Mouse (Mus musculus) right cerebral cortex, postnatal 4 days (tissue): Measurements from ENCODE around the gene Clgn.
A peak's percentile ranks its signal among the peaks of the same experiment; 100 is the strongest.
"Not testable (repeated sequence)": the region's sequence is repeated elsewhere in the genome, so short reads cannot be mapped to it uniquely, and the experiment has no call there.

Experiments used
- DNase-seq: peaks from one replicate; pipeline ENCODE4 v3.0.0-alpha.2; 2022

Clgn gene

DNA sequence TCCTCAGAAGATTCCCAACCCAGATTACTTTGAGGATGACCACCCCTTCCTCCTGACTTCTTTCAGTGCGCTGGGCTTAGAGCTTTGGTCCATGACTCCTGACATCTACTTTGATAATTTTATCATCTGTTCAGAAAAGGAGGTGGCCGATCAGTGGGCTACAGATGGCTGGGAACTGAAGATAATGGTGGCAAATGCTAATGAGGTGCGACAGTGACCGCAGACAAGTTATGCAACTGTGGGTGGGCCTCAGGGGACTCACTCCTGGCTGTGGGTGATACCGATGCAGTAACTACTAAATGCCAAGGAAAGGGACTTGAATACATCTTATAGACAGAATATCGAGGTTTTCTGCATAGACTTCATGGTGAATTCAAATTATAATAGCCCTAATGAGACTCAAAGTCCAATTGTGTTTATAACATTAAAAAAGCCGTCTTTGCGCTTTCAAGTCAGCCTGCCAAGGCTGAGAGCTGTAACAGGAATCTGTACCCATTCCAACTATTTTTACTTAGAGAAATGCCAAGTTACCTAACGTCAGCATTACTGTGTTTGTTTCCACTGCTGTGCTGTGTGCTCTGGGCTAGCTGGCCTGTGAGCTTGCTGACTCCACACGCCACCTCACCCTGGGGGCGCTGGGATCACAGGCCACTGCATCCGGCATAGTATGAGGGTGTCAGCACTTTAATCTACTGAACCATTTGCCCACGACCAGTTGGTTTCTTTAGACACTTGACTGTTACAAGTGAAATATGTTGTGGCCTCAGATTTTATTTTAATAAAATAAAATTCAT, 33.6 kb downstream of the Clgn start:
- DNase-seq = no peak

DNA sequence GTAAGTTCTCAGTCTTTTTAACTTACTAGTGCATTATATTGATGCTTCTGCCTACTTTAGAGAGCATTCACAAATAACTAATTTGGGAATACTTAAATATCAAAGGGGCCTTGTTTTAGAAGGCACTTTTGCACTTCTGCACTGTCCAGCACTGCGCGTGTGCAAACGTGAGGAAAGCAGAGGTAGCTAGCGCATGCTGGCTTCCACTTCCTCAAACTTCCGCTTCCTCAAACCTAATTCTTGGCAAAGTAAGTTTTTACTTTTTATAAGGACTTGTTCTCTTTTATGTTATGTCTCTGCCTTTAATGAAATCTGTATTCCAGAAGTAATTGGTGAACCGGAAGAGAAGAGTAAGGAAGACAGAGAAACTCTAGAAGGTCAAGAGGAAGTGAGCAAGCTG, 35.5 kb downstream of the Clgn start:
- DNase-seq = no peak

- DNase-seq = no peak
These were observed 36.6 kb downstream of the Clgn start for GRCm38 (mm10) chr8:83426104-83426759.

- no peak for DNase-seq
These were observed 37.3 kb downstream of the Clgn start for GRCm38 (mm10) chr8:83426949-83427348.

- not testable (repeated sequence) for DNase-seq
These were observed 39.0 kb downstream of the Clgn start for GRCm38 (mm10) chr8:83428621-83429020.

DNA sequence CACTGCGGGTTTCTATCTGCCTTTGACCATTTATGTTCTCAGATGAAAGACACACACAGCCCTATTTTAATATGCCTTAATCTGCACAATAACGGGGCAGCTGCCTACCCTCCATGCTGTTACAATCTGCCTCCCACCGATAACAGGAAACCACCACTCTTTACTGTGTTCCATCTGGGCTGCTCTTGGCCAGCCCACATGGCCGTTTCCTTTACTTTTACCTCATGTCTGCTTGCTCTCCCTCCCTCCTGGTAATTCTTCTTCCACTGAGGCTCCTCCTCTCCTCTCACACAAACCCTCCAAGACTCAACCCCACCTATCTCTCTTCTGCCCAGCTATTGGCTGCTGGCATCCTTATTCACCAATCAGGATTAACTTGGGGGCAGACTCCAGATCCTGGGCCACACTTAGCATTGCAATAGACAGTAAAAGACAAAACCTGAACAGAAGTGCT, 39.4 kb downstream of the Clgn start:
- no peak for DNase-seq

DNA sequence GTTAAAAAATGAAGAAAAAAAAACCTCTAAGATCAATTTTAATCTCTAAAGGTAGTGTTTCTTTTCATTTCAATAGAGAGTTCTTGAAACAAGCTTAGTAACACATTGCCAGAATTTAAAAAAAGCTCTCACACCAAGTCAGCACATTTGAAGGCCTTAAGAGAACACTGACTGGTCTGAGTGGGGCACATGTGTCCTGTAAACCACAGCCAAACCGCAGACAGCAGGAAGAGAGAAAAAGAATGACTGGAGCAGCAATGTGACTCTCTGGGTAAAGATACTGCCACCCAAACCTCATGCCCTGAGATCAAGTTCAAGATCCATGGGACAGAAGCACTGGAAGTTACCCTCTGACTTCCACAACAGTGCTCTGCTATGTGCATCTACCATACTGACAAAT, 47.4 kb downstream of the Clgn start:
- DNase-seq = no peak

DNA sequence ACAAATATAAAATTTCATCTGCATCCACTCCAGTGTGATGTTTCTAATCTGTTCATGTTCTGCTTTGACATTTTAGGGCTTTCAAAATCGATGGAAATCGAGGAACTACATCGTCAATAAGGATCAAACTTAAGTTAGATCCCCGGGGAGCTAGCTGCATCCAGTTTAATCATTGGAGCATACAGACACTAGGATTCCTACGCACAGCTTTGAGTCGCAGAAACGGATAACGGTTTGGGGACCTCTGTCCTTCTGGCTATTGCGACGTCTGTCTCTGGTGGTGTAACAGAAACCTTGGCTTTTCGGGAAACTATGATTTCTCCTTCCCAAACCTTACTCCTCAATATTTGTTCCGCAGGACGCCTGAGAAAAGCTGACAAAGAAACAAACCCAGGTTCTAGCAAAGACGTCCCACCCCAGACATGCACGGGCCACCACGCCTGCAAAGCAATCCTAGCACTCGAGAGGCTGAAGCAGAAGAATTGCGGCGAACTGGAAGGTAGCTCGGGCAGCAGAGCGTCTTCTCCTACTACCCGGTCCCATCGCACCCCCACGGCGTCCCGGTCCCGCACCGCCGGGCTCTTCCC, 52.1 kb downstream of the Clgn start:
- DNase-seq = no peak

DNA sequence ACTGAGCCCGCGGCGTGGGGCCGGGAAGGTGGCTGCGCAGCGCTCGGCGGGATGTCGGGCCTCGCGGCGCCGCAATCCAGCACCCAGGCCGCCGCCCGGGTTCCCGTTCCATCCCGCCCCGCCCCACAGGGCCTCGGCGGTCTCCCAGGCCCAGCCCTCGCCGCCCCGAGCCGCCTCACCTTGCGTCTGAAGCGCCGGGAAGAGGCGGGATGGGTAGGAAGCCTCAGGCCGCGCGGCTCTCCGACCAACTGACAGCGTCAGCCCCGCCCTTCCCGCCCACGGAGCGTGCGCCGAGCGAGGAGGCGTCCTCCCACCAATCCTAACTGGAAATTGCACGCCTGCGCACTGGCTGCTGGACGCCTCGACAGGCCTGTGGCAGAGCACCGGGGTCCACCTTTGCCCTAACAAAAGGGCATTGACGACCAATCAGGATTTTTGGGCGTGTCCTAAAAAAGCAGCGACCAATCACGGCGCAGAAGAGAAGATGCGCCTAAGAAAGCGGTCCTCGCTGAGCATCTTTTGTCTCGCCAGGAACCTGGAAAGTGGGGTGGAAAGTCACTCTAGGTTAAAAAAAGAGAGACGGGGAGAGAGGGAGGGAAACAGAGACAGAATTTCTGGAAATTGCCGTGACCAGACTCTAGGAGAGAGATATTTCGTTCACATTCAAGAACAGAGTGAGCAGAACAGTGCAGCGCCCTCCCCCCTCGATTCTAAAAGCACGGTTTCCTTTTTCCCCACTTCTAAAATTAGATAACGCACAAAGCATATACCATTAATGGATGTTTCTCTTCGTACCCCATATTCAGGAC, 52.8 kb downstream of the Clgn start:
- peak; percentile 98 for DNase-seq

GRCm38 (mm10) chr8:83443052-83443400, 53.4 kb downstream of the Clgn start:
- DNase-seq = no peak

GRCm38 (mm10) chr8:83449960-83450359, 60.3 kb downstream of the Clgn start:
- DNase-seq = peak; percentile 27

- DNase-seq = no peak
These were observed 61.4 kb downstream of the Clgn start for GRCm38 (mm10) chr8:83451056-83451455.

DNA sequence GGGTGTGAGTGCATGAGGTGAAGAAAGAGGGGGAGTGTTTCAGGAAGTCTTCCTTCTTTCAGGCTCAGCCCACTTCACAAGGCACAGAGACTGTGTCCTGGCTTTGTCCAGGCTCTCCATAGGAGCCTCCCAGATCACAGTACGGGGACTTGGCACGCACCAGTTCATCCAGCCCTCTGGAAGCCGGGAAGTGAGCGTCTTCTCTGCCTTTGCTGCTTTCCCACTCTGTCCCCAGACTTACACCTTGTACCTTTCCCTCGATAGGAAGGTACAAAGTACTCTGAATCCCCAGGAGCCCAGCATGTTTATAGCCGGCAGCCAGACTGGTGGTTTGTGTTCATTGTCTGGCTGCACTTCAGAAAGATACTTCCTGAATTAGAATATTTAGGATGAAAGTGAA, 67.5 kb downstream of the Clgn start:
- DNase-seq = no peak

DNA sequence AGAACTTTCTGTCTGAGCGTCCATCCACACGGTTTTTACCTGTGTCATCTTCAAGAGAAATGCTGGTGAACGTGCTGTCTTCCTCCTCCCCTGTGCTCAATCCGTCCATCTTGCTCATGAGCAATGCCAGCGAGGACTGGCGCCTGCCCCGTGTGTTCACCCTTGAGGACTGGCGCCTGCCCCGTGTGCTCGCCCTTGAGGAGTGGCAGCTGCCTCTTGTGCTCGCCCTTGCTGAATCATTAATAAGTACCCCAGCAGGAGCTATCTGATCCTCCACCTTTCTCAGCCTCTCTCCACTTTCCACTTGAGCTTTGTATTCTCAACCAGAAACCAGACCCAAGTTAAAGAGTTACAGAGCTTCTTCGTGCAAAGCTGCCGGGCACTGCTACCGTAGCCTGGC, 68.6 kb downstream of the Clgn start, which contains the start of gene Scoc:
TSS of gene Scoc (minus strand) at position 170 of the 400 bp plus-strand sequence.
- no peak for DNase-seq

GRCm38 (mm10) chr8:83459606-83460005, 69.9 kb downstream of the Clgn start:
- DNase-seq = no peak
